Mouse (Mus musculus): Measurements from ENCODE around the gene Tmem182.

The Tmem182 gene

DNA sequence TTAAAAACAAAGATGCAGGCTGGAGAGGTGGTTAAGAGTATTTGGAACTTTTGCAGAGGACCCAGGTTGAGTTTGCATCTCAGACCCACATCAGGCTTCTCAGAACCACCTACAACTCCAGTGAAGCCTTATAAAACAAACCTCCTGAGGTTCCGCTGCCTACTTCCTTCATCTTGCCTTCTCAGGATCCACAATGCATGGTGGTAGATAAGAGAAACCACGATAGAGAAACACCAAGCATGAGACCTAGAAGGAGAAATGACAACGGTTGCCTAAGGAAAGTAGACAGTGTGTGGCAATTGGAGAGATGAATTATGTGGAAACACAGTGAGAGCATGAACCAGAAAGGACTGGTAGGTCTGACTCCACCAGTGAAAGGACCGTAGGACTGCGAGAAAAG lies 4.5 kb upstream of the Tmem182 start:
- DNase-seq: no peak

DNA sequence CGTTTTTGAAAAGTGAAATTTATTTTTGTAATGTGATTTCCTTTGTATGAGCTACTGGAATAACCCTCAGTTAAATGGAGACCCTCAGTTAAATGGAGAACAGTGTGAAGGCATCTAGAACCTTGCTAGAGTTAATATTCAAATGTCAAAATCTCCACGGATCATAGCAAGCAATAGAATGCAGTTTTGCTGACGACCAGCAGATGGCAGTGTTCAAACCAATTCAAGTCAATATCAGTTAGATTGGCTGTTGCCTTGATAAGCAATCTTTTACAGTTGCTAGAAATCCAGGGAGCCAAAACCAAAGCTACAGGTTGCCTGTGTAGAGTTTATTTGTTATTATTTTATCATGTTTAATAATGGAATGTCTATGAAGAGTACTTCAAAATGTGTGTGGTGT lies 2.6 kb upstream of the Tmem182 start:
- peak; percentile 51 for DNase-seq

DNA sequence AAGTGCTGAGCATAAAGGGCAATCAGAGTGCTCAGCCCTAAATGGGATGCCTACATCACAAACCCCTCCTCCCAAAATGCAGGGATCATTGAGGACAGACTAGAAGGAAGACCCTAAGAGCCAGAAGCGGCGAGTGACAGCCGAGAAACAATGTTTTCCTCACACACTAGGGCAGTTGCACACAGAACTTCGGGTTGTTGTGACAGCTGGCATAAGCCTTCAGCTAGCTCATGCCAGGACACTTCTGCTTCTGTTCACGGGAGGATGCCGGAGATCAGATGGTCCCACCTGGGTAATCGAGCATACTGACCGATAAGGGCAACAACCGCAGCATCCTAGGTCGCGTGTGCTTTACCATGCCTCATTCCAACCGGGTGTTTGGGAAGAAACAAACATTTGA lies 1.3 kb upstream of the Tmem182 start:
- no peak for DNase-seq

DNA sequence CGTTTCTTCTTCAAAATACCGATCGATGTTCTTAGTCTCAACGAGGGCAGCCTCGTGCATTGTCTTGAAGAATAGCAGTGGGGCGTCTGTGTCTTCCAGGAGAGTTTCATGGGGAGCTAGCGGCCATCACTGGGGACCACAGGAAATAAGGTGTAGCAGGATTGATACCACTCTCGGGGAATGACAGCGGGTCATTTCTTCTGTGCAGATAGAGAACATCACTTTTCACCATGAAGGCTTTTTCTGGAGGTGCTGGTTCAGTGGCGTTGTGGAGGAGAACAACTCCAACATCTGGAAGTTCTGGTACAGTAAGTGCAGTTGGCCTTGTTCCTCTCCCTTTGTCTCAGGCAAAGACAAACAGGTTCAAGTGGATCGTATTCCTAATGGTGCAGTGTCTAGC lies 490 bp downstream of the Tmem182 start:
- DNase-seq: no peak

DNA sequence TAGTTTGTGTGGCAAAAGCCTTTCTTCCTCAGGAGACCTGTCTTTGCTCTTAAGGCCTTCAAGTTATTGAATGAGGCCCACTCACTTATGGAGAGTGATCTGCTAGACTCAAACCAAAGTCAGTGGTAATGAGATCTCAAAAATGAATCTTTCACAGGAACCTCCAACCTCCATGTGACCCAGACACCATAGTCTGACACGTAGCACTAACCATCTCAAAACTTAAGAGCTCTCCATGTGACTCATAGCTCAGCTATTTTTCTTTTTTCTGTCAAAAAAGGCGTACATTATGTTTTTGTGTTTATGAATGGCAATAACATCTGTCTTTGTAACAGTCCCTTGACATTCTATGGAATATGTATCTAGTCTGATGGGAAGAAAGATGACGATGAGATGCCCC lies 3.2 kb downstream of the Tmem182 start:
- DNase-seq: no peak

DNA sequence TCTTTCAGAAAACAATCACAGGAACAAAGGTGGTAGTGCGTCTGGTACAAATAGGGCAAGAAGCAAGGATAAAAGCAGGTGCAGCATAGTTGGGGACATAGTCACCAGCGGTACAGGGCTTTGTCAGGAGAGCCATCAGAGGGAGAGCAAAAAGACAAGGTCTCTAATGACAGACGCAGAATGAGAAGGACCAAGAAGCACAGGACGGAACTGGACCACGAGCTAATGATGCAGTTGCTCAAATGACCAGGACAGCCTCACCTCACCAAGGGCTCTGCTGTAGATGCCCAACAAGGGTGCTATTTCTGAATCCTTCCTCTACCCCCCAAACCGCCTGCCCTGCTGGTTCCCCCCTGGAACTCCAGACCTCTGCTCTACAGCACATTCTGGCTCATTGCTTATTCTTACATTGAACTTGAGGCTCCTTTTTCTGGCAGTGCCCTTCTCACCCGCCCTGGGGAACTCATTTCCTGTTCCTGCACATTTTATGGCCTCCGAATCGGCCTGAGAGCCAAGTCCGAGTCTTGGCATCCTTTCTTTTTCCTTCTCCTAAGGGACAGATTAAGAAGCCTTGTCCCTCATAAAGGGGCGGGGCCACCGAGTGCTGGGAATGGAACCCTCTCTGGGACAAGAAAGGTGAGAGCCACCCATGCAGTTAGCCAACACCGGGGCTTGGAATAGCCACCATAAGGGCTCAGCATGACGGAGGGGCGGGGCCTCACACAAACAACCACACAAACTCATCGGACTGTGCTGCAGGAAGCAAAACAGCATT lies 9.9 kb downstream of the Tmem182 start:
- peak; percentile 4 for DNase-seq

DNA sequence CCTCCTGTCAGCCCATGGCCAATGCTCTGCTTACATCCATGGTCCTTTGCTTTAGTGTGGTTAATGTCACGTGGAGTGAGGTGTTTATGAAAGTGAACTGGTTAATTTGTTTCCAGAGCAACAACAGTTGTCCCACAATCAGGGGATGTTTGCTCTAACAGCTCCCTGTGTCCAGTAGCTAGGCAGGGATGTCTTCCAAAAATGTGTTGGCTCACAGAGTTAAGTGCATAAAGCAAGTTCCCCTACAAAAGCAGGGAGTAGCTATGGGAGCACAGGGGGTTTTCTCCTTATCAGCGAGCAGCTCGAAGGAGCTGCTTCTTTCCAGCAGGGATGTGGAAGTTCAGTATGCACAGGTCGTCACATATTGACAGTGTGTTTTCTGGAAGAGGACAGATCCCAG lies 19.1 kb downstream of the Tmem182 start:
- no peak for DNase-seq

DNA sequence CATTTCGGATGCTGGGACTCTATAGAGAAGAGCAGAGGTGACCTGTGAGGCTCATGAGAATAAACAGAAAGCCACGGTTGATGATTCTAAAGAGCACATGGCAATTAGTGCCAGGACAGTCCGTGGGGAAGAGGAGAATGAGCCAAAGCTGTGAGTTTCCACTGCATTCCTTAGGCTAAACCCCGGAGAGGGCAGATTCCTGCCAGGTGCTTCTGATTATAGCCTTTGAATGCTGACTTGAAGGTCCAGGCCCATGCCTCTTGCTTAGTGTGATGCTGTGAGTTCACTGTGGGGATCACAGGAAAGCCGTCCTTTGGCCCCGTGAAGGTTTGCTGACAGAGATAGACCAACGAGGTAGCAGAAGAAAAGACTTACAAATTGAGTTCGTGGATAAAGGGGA lies 19.5 kb downstream of the Tmem182 start:
- peak; percentile 38 for DNase-seq

DNA sequence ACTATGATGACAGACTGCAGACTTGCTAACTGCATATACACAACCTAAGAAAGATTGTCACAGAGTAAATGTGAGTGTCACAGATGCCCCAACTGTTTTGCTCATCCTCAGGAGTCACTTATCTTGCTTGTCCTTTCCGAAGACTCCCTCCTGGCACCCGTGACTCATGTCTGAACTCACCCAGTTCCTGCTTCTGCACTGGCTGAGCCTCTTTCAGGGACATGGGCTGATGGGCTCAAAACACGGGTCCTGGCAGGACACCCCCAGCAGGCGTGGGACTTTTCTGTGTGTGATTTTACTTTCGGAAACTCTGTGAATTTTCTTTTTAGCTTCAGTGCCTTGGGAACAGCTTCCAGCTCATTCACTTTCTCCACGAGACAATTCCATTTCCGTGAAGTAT lies 20.4 kb downstream of the Tmem182 start:
- DNase-seq: no peak

DNA sequence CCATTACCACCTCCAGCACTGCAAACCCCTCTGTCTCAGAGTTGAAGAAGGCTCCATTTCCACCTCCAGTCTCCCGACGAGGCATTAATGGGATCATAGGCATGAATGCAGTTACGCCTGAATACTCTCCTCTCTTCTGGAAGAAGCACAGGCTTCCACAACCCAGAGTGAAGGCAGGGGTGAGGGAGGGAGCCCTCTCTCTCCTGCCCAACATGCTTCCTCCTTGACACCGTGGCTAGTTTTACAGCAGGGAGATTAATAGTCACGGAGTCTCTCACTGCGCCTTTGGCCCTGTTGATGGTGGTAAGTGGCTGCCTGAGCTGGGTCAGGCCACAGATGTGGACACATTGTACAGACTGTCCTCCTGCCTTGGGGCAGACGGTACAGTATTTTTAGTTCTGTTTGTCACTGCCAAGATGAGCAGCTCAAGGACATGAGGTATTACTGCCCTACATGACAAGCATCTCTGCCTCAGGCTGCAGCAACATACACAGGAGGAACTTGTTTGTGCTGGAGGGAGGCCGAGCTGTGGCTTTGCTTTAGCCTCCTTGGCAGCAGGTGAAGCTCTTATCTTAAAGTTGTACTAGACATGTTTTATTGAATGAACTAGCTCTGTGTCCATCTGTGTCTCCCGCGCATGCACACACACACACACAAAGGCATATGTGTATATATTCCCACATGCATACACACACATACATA lies 24.0 kb downstream of the Tmem182 start:
- DNase-seq: no peak

DNA sequence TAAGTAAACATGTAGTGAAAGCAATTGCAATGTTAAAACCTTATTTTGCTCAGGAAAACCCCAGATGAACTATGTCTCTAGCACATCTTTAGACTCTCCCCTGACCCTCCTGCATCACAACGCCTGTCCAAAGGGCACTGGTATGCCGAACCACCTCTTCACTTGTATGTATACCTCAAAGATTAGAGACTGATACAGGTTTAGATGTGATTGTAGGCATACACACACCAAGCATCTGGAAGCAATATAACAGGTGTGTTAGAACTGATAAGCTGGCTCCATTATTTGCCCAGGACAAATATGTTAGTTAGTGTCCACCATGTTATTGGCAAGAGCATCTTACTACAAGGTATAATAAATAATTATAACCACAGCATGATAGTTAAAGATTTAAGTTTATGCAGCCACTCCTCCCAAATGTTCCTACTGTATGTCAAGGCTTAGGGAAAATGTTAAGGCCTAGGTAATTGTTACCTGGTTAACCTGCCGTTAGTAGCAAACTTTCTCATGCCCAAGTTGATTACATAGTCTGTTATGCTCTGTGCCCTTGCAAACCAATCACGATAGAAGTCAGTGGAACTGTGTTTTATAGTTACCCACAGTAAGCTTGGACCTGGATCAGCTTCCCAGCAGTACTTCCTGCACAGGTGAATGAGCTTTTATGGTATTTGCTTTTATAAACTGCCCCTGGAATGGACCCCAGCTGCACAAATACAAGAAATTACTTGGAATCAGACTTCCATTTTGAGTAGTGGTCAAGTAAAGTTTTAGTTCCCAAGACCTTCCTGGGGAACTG lies 25.5 kb downstream of the Tmem182 start:
- no peak for DNase-seq

DNA sequence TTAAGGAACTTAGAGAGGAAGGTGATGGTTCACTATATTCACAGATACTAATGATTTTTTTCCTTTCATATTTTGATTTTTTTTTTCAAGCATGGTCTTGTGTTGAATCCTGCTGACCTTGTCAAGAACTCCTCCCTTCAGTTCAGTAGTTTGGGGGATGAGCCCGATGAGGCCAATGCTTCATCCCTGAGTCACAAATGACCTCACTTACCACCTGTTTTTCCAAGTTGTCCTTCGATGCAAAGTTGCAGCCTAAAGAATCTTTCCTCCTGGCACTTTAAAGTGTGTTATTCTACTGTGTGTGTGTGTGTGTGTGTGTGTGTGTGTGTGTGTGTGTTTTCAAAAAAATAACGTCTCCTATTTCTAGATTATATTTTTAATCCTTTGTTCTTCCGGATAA lies 30.1 kb downstream of the Tmem182 start:
- DNase-seq: no peak

DNA sequence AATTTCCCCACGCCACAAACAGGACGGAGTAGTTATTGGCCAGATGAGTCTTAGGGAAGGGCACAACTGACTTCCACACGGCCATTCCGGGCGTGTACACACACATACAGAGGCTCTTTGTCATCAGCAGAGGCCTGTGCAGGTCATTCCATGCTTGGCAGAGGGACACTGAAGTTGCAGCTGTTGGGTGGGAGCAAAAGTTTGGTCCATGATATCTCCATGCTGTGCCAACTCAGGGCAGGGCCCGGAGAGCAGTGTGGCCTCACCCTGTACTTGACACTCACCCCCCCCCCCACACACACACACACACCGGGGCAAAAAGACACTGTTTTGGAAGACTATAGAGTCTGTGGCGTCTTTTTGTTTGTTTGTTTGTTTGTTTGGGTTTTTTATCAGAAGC lies 35.2 kb downstream of the Tmem182 start:
- no peak for DNase-seq

DNA sequence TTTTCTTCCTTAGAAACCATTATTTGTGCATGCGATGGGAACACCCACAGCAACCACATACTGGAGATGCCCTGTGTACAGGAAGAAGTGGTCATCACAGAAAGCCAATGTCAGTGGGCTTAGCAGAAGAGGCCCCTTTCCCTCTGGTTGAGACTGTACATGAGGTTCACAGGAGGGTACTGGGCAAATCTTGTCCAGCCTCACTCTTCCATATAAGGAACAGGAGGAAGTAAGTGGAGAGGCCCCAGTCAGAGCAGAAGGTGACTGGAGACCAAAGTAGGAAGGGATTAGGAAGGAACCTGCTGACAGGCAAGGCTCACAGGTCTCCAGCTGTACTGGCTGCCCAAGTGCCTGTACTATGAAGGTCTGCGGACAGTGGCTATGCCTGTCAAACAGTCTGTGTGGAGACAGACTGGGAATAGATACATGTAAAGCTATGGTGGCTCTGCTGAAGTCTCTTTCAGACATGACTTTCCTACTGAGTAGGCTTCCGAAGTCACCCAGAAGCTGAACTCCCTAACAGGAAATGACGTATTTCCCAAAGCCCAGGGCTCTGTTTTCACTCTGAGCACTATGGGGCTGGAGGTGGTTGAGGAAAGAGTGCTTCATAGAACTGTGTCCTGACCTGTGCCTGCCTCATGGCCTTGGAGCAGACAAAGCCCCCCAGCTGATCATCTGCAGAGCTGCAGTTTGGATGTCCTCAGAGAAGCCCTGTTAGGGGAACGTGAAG lies 35.8 kb downstream of the Tmem182 start:
- no peak for DNase-seq

DNA sequence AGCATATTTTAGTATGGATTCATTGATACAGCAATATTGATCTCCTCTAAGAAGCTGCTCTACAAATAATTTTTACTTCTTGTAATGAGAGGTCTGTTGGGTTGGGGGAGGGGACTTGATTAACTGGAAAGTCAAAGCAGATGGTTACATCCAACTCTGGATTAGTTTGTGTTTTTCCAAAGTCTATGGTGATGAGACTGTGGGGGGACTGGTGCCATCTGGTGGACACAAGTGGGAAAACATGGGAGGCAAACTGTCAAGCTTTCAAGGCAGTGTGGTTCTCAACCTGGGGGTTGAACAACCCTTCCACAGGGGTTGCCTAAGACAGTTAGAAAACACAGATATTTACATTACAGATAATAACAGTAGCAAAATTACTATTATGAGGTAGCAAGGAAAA lies 39.2 kb downstream of the Tmem182 start:
- DNase-seq: peak; percentile 64

DNA sequence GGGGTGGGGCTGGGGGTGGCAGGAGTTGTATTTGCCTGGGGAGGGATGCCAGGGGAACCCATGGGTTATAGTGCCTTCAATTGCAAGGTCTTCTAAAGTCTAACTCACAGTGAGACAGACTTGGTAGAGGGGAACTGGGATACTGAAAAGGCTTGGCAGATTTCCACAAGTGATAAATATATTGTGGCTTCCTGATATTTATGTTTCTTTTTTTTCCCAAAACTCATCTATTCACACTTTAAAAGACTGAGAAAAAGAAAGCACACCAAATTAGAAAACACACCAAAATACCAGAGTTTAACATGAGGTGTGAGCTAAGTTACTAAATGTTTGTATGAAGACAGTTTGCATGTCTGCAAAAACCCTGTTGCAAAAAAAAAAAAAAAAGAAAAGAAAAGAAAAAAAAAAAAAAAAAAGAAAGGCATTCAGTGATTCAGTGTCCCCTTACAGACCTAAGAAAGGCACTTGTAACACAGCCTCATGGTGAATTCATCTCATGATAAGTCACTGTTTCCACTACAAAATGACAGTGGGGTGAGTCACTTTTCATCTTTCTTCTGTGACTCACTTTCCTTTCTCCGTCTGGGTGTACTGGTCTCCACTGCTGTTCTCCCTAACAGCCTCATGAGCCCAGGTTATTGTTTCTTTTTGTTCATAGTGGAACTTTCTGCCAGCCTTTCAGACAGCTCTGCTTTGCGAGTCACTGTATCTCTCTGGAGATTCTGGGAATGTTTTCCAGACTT lies 42.0 kb downstream of the Tmem182 start:
- no peak for DNase-seq

DNA sequence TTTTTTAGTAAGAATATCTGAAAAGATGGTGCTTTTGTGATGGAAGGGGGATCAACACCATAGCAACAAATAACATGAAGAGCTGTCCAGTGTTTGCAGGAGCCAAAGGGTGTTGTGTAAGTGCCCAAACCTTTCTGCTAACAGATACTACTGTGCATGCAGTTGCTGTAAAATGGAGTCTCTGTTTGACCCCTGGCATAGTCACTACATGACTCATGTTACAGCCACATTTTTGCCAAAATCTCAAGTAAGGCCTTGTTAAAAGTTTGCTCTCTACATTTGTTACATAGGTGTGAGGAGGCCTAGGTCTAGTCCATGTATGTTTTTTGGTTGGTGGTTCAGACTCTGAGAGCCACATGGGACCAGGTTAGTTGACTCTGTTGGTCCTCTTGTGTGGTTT lies 45.9 kb downstream of the Tmem182 start:
- DNase-seq: no peak

DNA sequence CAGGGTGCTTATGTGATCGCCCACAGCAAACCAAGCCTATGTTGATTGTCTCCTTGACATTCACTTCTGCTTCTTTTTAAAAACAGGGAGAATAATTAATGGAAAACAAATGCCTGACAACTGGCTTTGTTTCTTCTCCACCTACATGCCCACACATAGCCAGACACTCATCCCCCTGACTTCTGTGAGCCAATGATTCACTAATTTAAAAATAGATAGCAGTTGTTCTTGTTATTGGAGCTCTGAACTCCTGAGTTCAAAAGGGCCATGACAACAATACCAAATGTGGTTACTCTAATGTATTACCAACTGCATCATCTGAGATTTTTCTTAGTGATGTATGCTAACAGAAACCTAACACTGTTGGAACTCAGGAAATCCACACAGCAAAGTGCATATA lies 49.9 kb downstream of the Tmem182 start:
- no peak for DNase-seq

DNA sequence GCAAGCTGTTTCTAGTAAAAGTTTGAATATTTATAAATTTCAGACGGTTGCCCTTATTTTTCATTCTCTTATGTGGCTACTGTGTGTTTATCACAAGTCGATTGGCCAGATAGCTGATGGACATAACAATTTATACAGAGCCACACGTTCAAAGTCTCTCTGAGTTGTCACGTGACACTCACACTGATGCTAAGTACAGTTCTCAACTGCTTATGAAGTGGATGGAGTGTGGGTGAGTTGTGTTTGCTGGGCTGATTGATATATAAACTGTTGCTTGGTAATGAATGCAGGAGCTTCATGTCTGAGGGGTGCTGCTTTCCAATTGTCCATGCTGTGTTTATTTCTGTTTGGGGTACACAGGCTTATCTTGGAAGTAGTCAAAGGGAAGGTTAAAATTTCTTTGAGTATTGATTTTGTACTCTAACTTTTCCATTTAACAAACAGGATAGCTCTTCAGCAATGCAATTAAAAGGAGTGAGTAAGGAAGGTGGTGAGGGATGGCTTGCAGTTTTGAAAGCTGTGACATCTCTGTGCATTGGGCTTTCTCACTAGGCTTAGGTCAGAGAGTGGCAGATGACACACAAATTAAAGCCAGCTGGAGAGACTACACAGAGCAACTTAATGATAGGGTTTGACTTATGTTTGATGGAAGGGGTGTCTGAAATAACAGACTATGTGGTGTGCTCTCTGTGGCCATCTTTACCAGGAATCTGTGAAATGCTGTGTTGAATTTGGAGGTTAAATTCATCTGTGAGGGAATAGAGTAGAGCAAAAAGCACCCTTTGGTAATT lies 51.6 kb downstream of the Tmem182 start:
- no peak for DNase-seq

DNA sequence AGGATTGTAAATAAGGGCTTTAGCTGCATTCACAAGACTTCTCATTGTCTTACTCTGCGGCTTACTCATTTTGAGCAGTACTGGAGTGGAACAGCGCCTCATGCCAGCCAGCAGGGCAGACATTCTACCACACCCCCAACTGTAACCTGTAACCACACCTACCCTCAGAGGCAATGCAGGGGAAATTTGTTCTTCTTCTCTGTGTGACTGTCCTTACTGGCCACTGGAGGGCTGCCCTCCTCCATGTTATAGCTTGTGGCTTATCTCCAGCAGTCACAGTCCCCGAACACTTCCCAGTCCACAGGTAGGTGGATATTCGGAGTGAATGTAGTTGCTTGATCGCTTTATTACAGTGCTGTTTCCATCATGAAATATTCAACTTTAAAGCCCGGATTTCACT lies 59.6 kb downstream of the Tmem182 start:
- DNase-seq: no peak

DNA sequence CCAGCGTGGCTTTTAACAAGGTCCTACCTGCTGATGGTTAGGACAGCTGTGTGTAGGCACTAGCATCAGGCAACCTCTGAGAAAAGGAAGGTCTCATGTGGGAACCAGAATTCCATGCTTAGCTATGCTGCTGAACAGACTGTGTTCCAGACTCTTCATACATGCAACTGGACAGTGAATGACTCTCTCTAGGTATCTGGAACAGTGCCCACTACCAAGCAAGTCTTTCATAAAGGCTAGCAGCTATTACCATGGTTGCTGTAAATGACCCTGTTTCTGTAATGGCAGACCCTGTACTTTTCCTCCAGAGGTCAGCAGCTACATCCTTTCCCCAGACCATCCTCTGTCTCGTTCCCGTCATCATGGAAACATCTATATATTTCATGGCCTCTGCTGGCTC lies 61.7 kb downstream of the Tmem182 start:
- DNase-seq: no peak

DNA sequence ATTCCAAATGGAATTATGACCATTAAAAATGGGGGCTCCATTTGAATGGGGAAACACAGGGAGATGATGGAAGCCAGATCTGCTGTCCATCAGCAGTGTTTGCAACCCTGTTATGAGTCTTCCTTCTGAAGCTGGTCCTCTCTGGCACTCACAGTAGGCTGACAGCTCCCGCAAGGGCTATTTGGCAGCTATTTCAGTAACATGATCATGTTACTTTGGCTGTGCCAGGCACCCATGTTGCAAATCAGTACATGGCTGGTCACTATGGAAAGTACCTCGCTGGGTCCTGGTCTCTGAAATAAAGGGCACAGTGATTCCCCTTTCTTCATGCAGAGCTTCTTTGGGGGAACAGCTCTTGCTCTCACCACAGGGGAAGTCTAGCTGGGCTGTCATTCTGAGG lies 62.2 kb downstream of the Tmem182 start:
- DNase-seq: no peak
